Mouse (Mus musculus) spleen, adult 2 months (tissue): Measurements from ENCODE around the gene Steap4.

ENCODE experiments used
- CTCF ChIP-seq: fragments of 200-500 bp; IDR thresholded peaks from 2 replicates; pipeline ENCODE4 v1.5.1; 2011; ENCODE audit warnings: mild to moderate bottlenecking, inconsistent platforms; ENCODE audit not compliant: insufficient read depth, insufficient read length, insufficient replicate concordance; ENCODE audit errors: extremely low read depth
- POLR2A ChIP-seq: fragments of 200-500 bp; IDR thresholded peaks from 2 replicates; pipeline ENCODE4 v1.6.1; 2011; ENCODE audit warnings: low read depth, low read length, inconsistent platforms

- TF ChIP-seq CTCF (no peak), POLR2A (no peak)
These were observed 4.8 kb upstream of the Steap4 start for GRCm38 (mm10) chr5:7955371-7955966.
